Mouse (Mus musculus): ENCODE data around the gene Mpp1. TPM values are rescaled to one million over a fixed set of nuclear protein-coding genes. Genes with fewer than 3 reads are reported as not detected.

Mpp1 gene
- 19.0 and 20.2 TPM in 2 replicates for polyA plus RNA-seq (2012; rRNA removed)

DNA sequence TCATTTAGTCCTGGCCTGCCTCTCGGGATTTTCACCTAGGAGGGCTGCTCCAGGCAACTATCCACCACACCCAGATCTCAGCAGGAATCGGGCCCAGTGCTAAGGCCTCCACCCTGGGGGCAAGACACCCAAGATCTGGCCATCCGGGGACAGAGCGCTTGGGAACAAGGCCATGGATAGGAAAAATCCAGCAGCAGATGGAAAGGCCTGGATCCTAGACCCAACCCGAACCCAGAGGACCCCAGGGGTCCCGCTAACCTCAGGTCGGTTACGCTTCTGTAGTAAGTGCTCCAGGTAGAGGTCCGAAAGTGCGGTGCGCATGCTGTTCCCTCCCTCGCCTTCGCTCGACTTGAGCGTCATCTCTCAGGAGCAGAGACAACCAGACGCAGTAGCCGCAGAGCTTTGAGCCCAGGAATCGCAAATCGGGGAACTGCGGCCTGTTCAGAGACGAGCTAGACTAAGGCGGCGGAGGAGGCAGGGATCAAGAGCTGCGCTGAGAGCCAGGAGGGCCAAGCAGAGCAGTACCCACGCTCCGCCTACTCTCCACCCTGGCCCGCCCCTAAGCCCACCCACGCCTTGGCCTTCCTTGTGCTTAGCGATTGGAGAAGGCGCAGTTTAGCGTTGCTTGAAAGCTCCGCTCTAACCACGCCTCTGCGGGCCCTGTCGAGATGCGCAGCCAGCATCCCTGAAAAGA lies at the start of gene Mpp1:
Mpp1 (minus strand) TSS at position 550 of the 694 bp plus-strand sequence.

DNA sequence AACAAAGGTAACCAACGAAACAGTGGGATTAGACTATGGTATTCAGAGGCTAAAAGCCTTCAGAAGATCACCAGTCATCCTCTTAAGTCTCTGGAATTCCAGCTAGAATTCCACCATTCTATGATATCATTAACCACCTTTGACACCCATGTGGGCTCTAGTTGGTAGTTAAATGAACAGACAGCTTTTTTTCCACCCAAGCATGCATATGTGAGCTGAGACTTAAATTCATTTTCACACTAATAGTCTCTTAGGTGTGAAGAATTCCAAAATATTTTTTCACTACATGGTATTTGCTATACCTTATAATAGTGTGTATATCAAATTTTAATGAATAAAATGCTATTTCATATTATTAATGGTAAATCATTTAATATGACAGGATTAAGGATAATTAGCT lies 32.9 kb upstream of the Mpp1 start, which contains the start of gene Smim9:
Smim9 (minus strand) TSS at position 101 of the 400 bp plus-strand sequence.

GRCm38 (mm10) chrX:75095369-75096162 lies 35.2 kb downstream of the Mpp1 start, which contains the start of gene Dkc1:
Gene Dkc1 (plus strand): TSS chrX:75095854.

DNA sequence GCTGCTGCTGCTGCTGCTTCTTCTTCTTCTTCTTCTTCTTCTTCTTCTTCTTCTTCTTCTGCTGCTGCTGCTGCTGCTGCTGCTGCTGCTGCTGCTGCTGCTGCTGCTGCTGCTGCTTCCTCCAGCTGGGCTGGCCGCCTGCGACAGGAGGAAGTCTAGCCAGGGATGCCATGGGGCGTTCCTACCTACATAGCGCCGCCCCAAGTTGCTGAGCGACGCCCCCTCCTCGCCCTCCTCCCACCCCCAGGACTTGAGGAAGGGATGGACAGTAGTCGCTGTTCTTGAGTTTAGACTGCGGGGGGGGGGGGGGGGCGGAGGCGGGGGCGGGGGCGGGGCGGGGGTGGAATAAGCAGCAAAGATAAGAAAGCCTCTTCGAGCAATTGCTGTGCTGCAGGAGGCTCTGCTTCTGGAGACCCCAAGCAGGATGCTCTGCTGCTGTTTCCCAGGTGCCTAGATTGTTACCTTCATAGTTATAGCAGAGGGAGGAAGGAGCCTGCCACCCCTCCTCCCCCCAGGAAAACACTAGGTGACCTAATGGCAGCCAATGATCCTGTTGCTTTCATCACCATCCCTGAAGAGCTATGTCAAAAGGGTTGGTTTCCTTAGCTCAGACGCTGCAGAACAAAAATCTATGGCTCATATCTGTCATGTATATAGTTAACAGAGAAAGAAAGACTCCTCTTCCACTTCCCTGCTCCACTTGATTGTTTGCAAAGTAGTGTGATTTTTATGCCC lies 45.9 kb downstream of the Mpp1 start, which contains the start of gene Gab3:
Gab3 (minus strand) TSS at position 685 of the 735 bp plus-strand sequence.

Other genes starting within 250 kb of the Mpp1 start
- 0.82 and 0.92 TPM in 2 replicates for gene Gab3, start 45.6 kb downstream of the Mpp1 start, polyA plus RNA-seq (2012; rRNA removed)
- 35.7 and 38.9 TPM in 2 replicates for gene Dkc1, start 35.2 kb downstream of the Mpp1 start, polyA plus RNA-seq (2012; rRNA removed)
- gene Smim9, start 32.8 kb upstream of the Mpp1 start, polyA plus RNA-seq (2012; rRNA removed): not detected in 2 replicates